Mouse (Mus musculus): ENCODE results near the gene Gm42715.

Gene Gm42715

DNA sequence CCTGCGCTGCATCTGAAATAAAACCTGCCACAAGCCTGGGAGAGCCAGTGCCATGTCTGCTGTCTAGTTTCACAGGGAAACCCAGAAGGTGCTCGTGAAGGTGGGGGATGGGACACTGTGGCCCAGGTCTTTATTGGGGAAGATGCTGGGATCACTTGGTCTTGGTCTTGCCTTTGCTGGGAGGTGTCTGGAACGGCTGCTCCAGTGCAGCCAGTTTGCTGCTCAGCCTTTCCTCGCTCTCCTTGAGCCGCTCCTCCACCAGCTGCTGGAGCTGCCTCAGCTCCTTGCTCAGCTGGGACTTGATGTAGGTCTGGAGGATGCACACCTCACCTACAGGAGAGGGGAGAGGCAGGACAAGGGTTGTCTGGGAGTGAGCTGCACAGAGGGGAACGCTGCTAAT lies 63.9 kb downstream of the Gm42715 start:
- intact Hi-C loops (cut with DNase I): no loop called here

DNA sequence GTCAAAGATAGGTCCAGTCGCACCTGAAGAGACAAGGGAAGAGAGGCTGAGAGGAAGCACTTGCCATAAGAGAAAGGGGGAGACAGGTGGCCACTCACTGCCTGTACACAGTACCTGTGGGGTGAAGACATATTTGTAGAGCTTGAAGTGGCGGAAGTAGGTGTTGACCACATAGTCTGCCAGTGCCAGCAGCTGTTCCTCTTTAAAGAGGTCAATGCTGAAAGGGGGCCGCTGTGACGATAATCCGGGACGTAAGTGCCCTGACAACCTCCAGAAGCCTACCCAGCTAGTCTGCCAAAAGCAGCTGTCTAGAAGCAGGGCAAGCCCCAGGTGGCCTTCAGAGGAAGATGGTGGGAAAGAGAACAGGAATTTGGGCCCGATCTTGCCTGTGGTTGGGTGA lies 65.6 kb downstream of the Gm42715 start:
- intact Hi-C loops (cut with DNase I): no loop called here

DNA sequence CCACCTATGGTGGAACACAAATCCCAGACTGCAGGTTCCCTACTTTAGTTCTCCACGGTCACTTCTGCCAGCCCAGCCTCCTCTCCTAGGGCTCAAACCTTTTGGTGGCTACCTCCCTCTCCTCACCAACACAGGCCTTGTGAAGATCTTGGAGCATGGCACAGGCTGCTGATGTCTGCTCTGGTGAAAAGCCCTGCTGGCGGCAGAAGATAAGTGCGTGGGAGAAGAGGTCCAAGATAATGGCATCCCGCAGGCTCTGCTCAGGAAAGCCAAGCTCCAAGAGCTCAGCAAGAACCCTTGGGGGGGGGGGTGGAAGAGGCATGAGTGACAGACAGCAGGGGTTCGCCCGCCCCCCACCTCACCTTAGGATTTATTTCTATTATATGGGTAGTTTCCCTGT lies 66.8 kb downstream of the Gm42715 start:
- intact Hi-C loops (cut with DNase I): no loop called here

DNA sequence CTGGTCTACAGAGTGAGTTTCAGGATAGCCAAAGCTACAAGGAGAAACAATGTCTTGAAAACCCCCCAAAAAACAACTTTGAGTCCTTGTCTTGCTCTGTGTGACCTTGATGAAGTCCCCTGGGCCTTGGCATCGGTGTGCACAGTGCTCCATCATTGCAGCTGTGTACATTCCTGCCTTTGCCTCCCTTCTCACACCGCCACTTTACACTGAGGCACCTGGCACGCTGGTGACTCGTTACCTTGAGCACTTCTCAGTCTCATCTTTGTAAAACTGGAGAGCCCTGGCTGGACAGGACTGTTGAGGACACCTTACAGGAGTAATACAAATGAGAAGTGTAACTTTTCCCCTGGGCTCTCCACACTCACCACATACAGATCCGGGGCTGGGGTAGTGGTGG lies 67.8 kb downstream of the Gm42715 start:
- intact Hi-C loops (cut with DNase I): no loop called here

DNA sequence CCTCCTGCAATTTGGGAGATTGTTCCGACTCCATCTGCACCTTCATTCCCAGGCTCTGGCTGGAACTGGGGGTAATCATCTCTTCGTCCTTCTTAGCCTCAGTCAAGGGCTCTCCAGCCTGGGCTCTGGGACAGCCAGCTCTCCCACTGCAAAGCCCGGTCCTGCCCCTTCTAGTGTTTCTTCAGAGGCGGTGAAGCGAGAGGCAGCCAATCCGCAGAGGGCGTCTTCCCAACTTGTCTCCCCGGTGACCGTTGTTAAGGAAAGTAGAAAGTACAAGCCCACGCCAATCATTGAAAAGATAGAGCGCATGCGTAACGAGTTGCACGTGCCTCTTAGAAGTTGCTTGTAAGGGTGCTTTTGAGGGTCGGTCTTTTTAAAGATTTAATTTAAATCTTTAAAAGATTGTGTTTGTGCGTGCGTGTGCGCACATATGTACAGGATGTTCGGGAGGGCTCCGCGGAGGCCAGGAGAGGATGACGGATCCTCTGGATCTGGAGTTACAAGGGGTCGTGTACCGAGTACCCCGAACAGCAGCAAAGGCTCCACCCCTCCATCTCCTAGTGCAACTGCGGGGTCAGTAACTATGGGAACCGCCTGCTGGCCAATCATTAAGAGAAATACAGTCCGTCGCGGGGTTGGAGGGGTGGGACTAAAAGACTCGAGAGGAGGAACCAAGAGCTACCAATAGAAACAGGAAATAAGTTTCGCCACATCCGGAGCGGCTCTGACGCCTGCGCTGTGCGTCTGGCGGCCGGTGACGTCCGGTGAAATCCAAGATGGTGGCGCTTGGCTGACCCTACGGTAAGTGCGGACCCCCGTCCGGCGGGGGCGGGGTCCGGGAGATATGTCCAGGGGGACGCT lies 68.9 kb downstream of the Gm42715 start, which contains the start of the genes Ccdc189 and Rnf40:
Gene Ccdc189 (minus strand): TSS at position 585 of the 861 bp plus-strand sequence.
Gene Rnf40 (plus strand): TSS at position 757 of the 861 bp plus-strand sequence.
- intact Hi-C loops (cut with DNase I): no loop called here

DNA sequence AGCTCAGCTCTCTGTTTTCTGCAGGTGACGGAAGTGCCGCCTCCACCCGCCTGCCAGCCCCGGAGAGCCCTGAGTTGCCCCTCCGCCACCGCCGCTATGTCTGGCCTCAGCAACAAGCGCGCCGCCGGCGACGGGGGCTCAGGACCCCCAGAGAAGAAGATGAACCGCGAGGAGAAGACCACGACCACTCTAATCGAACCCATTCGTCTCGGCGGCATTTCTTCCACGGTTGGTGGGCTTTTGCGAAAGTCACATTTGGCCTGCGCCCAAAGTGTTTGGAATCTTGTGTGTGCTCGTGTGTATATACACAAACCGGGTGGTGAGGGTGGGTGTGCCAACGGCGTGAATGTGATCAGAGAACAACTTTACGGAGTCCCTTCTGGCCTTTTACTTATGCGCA lies 69.5 kb downstream of the Gm42715 start:
- intact Hi-C loops (cut with DNase I): no loop called here

DNA sequence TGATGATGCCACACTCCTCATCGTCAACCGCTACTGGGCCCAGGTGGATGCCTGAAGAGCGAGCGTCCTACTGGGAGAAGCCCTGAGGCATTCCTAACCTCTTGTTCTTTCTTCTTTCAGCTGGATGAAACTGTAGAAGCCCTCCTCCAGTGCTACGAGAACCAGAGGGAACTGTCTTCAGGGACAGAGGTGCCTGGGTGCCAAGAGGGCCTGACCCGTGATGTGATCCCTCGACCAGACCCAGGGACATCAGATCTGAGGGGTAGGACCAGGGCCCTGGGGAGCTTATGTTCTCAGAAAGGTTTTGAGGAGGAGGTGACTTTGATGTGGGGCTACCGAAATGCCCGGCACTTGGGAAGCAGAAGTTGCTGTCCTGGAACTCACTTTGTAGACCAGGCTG lies 70.3 kb downstream of the Gm42715 start:
- intact Hi-C loops (cut with DNase I): no loop called here

DNA sequence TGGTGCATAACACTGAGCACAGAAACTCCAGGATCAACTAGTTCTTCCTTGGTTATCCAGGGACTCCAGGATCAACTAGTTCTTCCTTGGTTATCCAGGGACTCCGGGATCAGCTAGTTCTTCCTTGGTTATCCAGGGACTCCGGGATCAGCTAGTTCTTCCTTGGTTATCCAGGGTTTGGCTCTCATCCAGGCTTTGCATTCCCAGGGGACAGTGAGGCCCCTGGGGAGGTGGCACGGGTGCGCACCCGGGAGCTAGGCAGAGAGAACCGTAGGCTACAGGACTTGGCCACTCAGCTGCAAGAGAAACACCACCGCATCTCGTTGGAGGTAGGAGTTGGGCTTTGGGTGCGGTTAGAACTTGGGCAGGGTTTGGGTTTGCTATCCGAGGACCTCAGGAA lies 71.7 kb downstream of the Gm42715 start:
- intact Hi-C loops (cut with DNase I): no loop called here

DNA sequence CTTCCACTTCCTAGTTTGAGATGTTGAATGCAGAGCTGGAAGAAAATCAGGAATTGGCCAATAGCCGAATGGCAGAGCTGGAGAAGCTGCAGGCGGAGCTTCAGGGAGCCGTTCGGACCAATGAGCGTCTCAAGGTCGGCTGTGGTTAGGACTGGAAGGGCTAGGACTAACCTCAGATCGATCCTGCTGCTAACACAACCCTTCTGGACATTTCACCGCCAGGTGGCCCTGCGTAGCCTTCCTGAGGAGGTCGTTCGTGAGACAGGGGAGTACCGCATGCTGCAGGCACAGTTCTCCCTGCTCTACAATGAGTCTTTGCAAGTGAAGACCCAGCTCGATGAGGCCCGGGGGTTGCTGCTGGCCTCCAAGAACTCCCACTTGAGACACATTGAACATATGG lies 73.2 kb downstream of the Gm42715 start:
- intact Hi-C loops (cut with DNase I): no loop called here

DNA sequence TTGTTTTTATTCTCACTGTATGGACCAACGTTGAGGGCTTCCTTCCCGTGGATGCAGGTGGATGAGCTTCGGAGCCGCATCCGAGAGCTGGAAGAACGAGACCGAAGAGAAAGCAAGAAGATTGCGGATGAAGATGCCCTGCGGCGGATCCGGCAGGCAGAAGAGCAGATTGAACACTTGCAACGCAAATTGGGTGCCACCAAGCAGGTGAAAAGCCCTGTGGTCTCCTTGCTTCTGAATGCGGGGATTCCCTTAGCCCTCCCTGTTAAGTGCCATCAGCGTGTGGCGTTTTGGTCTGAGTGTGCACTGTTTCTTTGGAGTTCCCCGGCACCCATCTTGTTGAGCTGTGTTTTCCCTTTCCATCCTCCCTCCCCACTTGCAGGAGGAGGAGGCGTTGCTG lies 77.4 kb downstream of the Gm42715 start:
- intact Hi-C loops (cut with DNase I): no loop called here

DNA sequence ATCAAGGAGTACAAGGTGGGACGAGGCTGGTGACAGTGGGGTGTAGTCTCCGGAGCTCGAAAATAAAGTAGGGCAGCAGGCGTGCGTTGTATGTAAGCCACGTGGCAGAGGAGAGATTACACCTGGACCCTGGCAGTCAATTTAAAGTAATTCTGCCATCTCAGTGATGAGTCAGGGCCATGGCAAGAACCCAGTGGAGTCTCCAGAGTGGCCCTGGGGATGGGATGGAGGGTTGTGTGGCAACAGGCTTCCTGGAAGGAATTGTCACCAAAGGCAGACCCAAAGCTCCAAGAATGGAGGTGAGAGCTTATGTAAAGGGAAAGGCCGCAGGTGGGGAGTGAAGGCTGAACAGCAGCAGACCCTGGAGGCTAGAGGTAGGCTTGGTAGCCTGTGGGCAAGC lies 81.2 kb downstream of the Gm42715 start:
- intact Hi-C loops (cut with DNase I): no loop called here

DNA sequence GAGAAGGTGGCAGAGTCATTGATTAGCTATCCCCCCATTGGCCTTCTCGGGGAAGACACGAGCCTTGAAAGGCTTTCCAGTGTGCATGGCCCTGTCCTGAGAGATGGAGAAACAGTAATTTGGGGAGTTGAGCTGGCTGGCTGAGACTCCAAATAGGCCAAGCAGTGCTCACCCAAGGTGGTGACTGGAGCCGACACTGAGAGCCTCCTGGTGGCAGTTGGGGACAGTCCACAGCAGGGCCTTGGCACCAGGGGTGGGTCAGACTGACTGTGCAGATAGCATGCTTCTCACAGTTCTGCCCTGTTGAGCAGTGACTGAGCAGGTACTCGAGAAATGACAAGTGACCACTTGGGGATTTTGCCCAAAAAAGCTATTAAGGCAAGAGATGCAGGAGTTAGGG lies 82.4 kb downstream of the Gm42715 start:
- intact Hi-C loops (cut with DNase I): no loop called here

DNA sequence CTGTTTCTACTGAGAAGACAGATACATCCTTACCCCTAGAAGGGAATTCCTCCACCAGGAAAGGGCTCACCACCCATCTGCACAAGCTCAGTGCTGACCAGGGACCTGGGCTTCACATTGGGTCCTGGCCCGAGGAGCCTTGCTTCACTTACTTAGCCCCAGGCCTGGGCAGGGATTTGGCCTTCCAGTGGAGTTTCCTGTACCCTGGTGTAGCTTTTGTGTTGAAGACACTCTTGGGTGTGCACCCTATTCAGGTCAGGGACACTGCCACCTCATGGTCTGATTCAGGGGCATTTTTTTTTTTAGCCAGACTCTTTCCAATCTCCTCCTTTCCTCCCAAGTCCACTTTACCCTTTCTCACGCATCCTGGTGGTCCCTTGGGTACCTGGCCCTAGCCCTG lies 83.5 kb downstream of the Gm42715 start:
- intact Hi-C loops (cut with DNase I): no loop called here

DNA sequence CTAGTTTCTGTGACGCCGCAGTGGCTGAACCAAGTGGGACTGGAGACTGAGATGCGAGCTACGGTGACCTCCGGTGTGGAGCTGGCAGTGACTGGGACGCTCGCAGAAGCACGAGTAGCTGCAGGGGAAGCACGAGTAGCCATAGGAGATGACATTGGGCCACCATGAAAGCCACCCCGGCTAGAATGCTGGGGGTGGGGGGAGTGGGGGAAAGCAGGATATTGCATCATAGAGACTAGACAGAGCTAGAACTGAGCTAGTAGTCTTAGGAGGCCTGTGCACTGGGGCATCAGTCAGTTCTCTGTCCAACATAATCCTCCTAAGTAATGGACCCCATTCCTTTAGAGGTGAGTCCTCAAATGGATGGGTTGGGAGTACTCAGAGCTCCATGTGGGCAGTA lies 84.9 kb downstream of the Gm42715 start:
- intact Hi-C loops (cut with DNase I): no loop called here

DNA sequence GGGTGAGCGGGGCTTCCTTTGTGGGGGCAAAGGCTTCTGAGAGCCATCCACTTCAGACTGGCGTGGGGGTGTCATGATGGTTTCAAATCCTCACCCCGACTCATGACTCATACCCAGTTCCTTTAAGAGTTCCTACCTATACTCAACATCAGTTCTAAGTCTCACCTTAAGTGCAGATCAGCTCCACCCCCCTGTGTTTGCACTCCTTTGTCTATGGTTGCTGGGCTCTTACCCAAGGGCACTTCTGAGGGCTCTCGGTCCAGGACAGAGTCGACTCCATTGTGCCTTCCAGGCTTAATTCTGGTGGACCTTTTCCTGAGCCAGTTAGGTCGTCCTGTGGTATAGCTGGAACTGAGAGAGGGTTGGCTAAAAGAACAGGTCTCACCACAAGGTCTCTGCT lies 87.8 kb downstream of the Gm42715 start:
- intact Hi-C loops (cut with DNase I): no loop called here

DNA sequence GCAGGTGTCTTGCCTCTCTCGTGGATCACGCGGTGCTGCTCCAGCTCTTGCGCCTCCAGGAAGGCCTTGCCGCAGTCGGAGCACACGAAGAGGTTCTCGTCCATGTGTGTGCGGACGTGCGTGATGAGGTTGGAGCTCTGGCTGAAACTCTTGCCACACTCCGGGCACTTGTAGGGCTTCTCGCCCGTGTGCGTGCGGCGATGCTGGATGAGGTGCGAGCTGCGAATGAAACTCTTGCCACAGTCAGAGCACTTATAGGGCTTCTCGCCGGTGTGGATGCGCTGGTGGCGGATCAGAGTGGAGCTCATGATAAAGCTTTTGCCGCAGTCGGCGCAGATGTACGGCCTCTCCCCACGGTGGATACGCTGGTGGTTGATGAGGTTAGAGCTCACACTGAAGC lies 91.6 kb downstream of the Gm42715 start:
- intact Hi-C loops (cut with DNase I): no loop called here

DNA sequence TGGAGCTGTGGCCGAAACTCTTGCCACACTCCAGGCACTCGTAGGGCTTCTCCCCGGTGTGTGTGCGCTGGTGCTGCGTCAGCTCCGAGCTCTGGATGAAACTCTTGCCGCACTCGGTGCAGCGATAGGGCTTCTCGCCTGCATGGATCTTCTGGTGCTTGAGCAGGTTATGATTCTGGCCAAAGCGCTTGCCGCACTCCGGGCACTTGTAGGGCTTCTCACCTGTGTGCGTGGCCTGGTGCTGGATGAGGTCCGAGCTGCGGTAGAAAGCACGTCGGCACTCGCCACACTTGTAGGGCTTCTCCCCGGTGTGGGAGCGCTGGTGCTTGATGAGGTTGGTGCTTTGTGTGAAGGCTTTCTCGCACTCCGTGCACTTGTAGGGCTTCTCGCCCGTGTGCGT lies 92.2 kb downstream of the Gm42715 start:
- intact Hi-C loops (cut with DNase I): no loop called here

DNA sequence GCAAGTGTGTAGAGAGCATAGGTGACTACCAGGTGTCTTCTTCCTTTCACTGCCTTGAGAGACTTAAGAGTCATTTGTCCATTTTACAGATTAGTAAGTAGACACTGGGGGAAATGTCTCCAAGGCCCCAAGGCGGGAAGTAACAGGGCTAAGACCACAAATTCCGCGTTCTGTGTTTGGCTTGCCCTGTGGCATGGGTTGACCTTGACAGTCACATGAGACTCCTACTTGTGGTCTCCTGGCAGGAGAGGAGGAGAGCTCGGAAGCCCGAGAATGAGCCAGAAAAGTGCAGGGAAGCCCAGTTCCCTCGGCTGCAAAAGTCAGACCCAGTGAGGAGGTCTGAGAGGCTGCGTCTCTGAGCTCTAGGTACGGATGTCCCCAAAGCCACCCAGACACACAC lies 94.1 kb downstream of the Gm42715 start:
- intact Hi-C loops (cut with DNase I): no loop called here

DNA sequence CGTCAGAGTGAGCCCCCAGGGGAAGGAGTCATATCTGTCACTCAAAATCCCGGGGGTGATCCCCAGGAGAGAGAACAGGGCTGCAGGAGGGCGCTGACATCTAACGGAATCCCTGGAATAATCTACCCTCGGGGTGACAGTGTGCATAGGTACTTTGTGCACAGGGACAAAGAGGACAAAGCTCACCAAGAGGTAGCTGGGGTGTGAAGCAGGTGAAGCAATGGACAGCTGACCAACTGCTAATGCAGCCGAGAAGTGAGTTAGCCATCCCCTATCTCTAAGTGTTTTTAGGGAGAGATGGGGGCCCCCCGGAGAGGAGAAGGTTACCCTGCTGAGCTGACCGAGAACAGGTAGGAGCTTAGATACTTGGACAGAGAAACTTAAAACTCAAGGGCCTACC lies 94.7 kb downstream of the Gm42715 start:
- intact Hi-C loops (cut with DNase I): no loop called here

DNA sequence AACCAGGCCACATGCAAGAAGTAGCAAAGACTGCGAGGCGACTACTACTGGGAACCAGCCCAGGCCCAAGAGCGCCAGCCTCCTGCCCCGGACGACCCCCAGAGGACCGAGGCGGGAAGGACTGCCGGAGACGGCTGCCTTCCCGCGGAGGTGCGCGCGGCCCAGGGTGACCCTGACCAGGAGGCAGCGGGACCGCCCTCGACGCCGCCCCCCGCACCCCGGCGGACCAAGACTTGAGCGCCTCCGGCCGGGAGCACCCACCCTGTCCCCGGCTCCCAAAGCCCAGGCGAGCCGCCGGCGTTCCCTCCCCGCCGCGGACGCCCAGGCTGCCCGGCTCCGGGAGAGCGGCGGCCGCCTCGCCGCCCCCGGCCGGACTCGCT lies 95.1 kb downstream of the Gm42715 start:
- intact Hi-C loops (cut with DNase I): no loop called here

DNA sequence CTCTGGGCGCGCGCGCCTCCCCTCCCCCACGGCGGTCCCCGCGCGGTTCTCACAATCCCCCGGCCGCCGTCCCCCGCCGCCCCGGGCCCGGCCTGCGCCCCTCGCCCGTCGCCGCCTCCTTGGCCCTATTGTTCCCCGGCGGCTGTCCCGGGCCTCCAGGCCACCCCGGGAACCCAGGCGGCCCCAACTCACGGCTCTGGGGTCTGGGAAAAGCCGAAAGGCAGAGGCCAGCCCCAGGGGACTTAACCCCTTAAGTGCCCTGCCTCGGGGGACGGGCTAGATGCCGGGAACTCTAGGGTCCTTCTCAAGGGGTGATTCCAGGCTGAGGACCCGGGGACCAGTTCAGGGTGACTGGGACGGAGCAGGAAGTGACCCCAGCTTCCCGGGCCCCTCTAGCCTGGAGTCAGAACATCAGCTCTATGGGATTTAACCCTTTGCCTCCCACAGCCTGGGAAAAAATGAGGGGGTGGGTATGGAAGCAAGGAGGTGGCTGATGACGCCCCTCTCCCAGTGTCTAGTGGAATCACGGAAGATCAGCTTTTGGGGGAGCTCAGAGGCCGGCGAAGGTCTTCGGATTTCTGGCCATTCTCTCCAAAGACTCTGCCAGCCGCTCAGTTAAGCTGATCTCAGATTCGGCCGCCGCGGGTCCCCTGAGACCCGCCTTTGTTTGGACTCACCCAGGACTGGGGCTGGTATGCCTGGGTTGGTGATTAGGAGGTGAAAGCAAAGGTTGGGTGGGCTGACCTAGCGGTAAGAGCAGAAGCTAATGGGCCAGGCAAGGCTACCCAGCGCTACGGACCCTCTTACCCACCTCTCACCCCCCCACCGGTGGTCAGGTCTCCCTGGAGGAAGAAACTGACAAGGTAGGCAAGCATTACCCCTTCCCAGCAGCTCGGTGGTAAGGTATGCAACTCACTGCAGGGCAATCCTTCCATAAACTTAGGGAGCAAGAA lies 95.8 kb downstream of the Gm42715 start, which contains the start of gene Zfp629:
Gene Zfp629 (minus strand): TSS at position 907 of the 953 bp plus-strand sequence.
- intact Hi-C loops (cut with DNase I): no loop called here

DNA sequence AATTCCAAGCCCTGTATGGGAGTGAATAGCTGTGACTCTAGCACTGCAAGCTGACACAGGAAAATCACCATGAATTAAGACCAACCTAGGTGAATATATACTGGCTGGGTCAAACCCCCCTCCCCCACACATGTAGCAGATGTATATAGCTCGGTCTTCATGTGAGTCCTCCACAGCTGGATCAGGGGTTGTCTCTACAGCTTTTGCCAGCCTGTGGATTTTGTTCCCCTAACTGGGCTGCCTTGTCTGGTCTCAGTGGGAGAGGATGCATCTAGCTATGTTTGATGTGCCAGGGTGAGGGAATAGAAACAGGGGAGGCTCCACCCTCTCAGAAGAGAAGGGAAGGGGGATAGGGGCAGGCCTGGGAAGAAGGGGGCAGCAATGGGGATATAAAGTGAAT lies 97.0 kb downstream of the Gm42715 start:
- intact Hi-C loops (cut with DNase I): no loop called here
